Mouse (Mus musculus) brown adipose tissue, adult 24 weeks (tissue): Measurements from ENCODE around the gene Numbl. TPM values are rescaled to one million over a fixed set of nuclear protein-coding genes. Genes with fewer than 3 reads are reported as not detected.

ENCODE experiments used
- H3K27ac ChIP-seq: fragments of 200-500 bp; replicated peaks from 2 replicates; pipeline ENCODE4 v1.5.1; 2012; ENCODE audit warnings: low read depth, mild to moderate bottlenecking, low read length
- H3K4me1 ChIP-seq: fragments of 200-500 bp; 2 replicates; pipeline ENCODE4 v1.6.1; 2012; ENCODE audit warnings: low read length, mixed read lengths; ENCODE audit not compliant: control insufficient read depth, insufficient read depth, insufficient read length
- H3K4me3 ChIP-seq: fragments of 200-500 bp; 2 replicates; pipeline ENCODE4 v1.5.1; 2012; ENCODE audit warnings: low read depth, mild to moderate bottlenecking, low read length, moderate library complexity; ENCODE audit not compliant: insufficient read depth
- polyA plus RNA-seq: library from polyadenylated mRNA; stranded (reverse); fragments of >200 nt; gene quantifications from 2 replicates; pipeline ENCODE4 v1.2.4, GENCODE M21; 2012; ENCODE audit not compliant: missing spikeins, insufficient read depth, insufficient read length

The Numbl gene
- polyA plus RNA-seq: 2.6 and 2.7 TPM in 2 replicates

DNA sequence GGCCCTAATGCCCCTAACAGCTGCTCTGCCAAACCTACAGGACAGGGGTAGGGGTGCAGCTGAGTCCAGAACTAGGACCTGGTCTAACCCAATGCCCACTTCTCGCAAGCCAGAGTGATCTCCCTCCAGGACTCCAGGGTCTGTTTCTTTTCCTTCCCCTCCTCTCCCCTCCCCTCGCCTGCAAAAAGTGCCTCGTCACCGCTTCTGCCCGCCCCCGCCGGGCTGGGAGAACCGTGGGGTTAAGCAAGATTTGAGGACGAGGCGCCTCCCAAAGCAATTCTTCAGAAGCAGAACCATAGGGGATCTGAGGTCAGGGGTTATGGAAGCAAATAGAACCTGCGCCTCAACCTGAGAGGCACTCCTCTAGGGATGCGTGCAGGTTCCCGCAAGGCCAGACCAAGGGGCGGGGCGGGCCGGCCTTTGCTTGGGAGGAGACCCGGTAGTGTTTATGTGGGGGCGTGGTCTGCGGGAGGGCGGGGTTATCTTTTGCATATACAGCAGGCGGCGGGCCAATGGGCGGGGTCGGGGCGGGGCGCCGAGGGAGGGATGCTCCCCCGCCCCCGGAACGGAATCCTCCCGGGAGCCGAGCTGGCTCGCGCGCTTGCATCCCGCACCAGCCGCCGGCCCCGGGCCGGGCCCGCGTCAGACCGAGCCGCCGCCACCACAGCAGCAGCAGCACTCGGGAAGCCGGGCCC, at the start of gene Numbl:
Gene Numbl (plus strand): TSS at position 229 of the 695 bp plus-strand sequence.
- peak within 1 kb of the TSS; percentile 83 for H3K4me3 ChIP-seq
- peak within 1 kb of the TSS; percentile 86 for H3K27ac ChIP-seq
- H3K4me1 ChIP-seq: peaks cover 7% of the 10 kb centered on the region

DNA sequence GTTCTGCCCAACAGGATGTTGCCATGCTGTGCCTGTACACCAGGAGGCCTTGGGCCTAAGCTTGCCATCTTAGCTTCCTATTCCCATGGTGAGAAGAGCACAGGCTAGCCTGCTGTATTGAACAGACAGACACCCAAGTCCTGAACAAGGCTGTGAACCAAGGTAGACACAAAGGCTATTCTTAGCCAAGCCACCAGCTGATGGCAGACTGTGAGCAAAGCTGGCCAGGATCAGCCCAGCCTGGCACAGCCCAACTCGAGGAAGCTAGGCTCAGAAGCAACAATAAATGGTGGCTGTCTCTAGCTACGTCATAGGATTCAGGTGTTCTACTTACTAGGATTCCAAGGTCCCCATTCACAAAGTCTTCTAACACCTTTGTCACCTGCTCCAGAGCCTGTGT, 45.6 kb upstream of the Numbl start:
- H3K4me3 ChIP-seq: no peak overlapping the region
- H3K4me1 ChIP-seq: no peaks in the 10 kb centered on the region
- no peak overlapping the region for H3K27ac ChIP-seq

DNA sequence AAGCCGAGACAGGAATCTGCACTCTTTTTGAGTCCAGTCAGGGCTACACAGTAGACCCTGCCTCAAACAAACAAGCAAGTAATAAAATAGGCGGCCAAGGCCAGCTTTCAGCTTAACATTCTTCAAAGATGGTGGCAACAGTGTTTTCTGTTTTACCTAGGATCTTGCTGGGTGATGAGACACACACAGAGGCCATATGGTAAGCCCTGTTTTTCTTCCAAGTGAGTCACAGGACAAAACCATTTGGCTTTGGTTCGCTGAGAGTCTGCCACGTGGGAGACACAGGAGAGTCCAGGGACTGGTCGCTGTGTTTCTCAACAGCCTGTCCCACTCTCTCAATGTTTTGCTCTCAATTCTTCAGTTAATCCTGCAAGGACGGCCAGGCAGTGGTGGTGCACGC, 39.6 kb upstream of the Numbl start:
- H3K4me1 ChIP-seq: peaks cover 3% of the 10 kb centered on the region; the same call in 1 of the 2 replicates
- peak overlapping the region; percentile 62 for H3K27ac ChIP-seq
- H3K4me3 ChIP-seq: no peak overlapping the region

DNA sequence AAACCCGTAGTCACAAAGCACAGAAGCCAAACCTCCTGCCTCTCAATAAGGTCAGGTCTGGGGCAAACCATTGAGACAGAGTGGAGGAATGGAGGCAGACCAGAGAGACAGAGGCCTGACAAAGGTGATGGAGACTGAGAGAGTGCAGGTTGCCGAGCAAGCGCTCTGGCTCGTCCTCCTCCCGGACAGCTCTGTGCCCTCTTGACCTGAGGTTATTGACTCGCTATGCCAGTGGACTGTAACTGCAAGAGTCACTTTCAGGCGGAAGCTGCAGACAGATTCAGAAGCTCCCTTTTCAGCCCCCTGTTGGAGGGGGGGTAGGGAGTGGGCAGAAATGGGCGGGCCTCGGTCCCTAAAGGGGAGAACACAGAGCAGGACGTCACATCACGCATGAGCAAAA, 38.3 kb upstream of the Numbl start:
- Histone ChIP-seq H3K27ac (no peak overlapping the region), H3K4me3 (no peak overlapping the region)

DNA sequence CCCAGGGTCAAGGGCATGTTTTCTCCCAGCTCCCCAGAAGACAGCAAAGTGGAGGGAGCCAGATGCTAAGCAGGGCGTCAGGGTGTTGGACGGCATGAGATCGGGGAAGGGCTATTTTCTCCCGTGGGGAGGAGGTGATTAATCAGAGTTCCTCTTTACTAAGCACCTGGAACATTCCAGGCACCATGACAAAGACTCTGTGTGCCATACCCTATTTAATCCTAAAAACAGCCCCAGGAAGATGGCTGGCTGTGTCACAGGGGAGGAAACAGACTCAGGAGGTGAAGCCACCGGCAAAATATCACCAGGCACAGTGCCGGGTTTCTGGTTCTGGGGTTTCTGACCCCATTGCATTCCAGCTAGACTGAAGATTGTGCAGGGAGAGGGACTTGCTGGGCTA, 36.3 kb upstream of the Numbl start:
- Histone ChIP-seq H3K27ac (no peak overlapping the region), H3K4me3 (no peak overlapping the region), H3K4me1 (peaks cover 25% of the 10 kb centered on the region)

More for the DNA sequence above, 38.3 kb upstream of the Numbl start:
- H3K4me1 ChIP-seq: peaks cover 7% of the 10 kb centered on the region

DNA sequence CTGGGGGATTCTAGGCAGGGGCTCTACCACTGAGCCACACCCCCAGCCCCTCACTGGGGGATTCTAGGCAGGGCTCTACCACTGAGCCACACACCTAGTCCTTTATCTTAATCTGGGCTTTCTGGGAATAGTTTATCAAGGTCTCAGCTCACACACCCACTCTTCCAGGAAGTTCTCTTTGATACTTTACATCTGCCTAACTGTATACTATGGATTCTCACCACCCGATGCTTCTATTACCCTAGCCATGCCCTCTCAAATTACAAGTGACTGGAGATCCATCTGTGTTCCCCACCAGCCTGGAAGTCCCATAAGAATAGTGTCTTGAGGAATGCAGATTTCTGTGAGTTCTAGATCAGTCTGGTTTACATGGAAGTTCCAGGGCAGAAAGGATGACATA, 35.7 kb upstream of the Numbl start:
- H3K4me1 ChIP-seq: peaks cover 31% of the 10 kb centered on the region
- no peak overlapping the region for H3K27ac ChIP-seq

DNA sequence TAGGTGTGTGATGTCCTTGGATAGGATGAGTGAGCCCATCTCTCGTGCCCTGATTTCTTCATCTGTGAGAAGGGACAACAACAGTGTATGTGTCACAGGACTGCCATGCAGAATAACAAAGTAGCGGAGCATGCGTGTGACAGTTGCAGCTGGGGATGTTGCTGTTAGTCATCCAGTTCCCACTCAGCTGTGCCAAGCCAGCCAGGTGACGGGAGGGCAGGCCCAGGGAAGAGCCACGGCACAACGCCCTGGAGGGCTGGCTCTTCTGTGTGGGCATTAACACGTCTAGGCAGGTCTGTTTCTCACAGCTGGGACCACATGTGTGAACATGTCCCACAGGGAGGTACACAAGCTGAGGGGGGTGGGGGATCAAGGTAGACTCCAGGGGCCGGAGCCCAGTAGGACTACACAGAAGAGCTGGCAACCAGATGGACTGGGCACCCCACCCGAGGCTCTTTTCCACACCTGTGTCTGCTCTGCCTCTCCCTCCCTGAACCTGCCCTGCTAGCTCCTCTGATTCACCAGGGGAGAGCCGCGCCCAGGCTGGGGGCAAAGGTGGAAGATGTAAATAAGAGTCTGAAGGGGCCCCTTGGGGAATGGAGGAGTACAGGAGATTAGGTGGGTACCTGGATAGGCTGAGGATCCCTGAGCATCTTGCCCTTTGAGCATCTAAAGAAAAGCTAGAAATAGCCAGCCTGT, 33.2 kb upstream of the Numbl start:
- peaks cover 33% of the 10 kb centered on the region for H3K4me1 ChIP-seq
- H3K4me3 ChIP-seq: no peak overlapping the region
- no peak overlapping the region for H3K27ac ChIP-seq

More for the DNA sequence above, 35.7 kb upstream of the Numbl start:
- no peak overlapping the region for H3K4me3 ChIP-seq

DNA sequence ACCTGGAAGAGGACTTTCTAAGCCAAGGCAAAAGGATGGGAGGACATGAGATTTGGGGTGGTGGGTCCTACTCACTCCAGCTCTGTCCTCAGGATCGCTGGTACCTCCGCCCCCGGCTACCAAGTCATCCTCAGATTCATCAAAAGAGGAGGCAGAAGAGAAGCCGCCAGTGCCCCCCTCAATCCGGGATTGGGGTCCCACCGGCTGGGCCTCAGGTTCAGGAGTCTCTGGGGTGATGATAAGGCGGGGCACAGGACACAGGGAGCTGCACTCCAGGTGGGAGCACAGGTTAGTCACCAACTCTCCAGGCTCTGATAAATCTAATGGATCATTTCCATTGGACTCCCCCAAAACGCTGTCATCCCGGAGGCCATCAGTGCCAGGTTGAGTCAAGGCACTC, 31.0 kb upstream of the Numbl start:
- Histone ChIP-seq H3K27ac (no peak overlapping the region), H3K4me1 (peaks cover 30% of the 10 kb centered on the region), H3K4me3 (peak overlapping the region; percentile 74)

DNA sequence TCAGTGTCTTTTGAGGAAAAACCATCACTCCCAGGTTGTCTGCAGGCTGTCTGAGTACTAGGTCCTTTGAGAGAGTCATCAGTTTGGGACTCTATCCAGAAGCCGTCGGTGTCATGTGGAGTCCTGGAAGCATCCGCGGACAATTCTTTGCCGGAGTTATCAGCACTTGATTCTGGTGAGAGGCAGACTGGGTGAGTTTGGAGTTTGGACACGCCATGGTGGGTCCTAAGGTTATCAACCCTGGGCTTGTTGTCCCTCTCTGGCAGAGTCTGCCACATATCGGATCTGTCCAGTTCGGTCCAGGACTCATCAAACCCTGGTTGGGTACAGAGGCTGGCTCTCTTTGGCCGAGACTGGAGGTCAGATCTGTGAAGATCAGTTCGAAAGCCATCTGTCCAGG, 30.6 kb upstream of the Numbl start:
- Histone ChIP-seq H3K27ac (peak overlapping the region; percentile 62), H3K4me1 (peaks cover 30% of the 10 kb centered on the region), H3K4me3 (peak overlapping the region; percentile 74)

DNA sequence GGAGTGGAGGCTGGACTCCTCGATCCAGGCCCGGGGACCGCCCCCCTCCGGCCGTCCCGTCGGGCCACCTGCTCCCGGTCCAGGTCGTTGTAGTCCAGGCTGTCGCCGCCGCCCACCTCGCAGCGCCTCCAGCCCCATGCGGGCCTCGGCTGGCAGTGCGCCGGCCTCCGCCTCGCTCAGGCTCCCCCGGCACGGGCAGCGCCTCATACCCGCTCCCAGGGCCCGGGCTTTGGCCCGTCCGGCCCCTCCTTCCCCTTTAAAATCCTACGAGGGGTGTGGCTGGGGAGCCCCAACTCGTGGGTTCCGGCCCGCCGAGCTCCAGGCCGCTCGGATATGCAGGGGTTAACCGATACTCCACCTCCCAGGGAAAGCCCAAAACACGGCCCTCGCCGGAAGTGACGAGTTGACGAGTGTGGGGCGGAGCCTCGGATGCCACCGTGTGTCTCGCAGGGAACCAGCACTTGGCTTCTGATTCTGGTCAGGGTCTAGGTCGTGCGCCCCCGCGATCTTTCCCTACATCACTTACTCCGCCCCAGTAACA, 29.9 kb upstream of the Numbl start, which contains the start of gene Itpkc:
Gene Itpkc (minus strand): TSS at position 381 of the 541 bp plus-strand sequence.
- Histone ChIP-seq H3K4me1 (peaks cover 30% of the 10 kb centered on the region), H3K27ac (peak within 1 kb of the TSS; percentile 89), H3K4me3 (peak within 1 kb of the TSS; percentile 77)

DNA sequence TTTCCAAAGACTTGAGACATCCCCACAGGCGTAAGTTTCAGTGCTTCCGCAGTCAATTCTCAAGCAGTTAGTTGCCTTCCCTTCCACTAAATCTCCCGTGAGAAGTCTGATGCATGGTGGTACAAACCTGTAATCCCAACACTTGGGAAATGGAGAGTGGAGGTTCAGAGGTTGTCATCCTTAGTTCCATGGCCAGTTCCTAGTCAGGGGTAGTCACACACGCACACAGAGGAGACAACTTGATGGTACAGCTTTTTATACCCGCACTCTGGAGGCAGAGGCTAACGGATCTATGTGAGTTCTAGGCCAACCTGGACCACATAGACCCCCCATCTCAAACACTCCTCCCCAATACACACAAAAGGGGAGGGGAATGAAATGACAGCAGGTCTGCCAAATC, 29.4 kb upstream of the Numbl start:
- Histone ChIP-seq H3K4me3 (peak overlapping the region; percentile 77), H3K4me1 (peaks cover 33% of the 10 kb centered on the region), H3K27ac (peak overlapping the region; percentile 89)

DNA sequence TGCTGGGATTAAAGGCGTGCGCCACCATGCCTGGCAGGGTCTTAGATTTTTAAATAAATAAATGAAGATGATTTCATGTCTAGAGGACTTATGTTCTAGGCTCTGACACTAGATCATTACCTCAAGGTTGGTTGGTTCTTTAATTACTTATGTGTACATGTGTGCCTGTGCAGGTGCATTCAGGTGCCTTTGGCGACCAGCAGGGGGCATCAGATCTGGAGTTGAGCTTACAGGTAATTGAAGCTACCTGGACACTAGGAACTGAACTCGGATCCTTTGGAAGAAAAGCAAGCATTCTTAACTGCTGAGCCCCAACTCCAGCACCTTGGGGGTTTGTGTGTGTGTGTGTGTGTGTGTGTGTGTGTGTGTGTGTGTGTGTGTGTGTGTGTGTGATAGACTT, 27.5 kb upstream of the Numbl start:
- Histone ChIP-seq H3K4me3 (no peak overlapping the region), H3K4me1 (peaks cover 21% of the 10 kb centered on the region), H3K27ac (no peak overlapping the region)

DNA sequence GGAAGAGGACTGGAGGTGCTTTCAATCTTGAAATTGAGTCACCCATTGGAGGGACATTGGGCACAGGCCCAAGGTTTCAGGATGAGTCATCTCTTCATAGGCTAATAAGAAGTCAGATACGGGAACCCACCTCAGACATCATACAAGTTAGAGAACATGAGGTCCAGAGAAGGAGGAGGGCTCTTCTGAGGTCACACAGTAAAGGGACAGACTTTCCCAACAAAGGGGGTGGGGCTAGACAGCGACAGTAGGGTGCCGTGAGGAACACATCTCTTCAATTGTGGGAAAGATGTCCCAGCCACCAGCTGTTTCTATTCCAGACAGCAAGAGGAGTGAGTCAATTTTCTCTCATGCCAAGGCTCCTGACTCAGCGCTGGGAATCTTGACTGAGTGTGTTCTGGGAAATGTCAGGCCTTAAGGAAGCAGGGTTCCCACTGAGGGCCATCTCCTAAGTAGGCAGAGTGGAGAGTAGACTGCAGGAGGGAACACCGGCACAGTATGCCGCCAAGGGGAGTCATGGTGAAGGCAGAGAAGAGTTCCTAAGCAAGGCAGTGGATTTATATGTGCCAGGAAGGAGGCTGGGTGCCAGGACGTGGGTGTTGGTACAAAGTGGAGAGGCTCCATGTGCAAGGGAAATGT, 26.4 kb upstream of the Numbl start:
- Histone ChIP-seq H3K4me3 (no peak overlapping the region), H3K27ac (peak overlapping the region; percentile 60), H3K4me1 (peaks cover 13% of the 10 kb centered on the region)

DNA sequence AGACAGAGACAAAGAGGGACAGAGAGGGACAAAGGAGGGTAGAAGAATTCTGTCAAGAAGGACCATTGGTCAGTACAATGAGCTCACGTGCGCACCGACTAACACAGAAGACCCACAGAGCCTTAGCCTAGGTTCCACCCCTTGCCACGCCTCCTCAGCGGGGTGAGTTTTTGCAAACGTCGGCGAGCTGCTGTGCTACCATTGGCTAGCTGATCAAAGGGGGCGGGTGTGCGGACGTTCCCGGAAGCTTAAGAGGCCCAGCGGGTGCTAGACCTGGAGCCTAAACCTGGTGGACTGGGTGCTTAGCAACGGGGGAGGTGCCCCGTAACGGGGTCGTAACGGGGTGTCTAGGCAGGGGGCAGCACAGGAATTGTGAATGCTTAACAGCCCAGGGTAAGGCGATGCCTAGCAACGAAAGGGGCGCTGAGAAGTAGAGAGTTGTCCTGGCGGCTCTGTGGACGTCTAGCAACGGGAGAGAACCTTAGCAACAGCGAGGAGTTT, 25.4 kb upstream of the Numbl start, which contains the start of gene Coq8b:
Gene Coq8b (plus strand): TSS at position 243 of the 501 bp plus-strand sequence.
- Histone ChIP-seq H3K4me1 (peaks cover 4% of the 10 kb centered on the region; the same call in 1 of the 2 replicates), H3K27ac (peak within 1 kb of the TSS; percentile 60)

DNA sequence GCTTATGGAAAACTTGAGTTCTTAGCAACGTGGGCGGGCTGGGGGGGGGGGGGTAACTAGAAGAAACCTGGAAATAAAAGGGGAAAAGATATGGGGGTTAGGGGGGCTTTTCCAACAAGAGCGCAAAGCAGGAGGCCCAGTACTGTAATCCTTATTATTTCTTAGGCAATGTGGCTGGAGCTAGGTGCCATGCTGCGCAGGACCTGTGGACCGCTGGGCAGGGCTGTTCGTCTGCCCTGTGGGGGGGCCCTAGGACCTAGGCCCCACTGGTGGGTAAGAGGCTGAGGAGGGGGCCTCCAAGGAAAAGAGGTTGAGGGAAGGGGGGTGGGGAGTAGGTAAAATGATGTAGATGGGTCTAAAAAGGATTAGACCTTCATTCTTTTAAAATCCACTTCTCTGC, 24.9 kb upstream of the Numbl start:
- H3K27ac ChIP-seq: no peak overlapping the region
- peaks cover 4% of the 10 kb centered on the region; the same call in 1 of the 2 replicates for H3K4me1 ChIP-seq
- peak overlapping the region; percentile 74 for H3K4me3 ChIP-seq

More for the DNA sequence above, 25.4 kb upstream of the Numbl start, which contains the start of gene Coq8b:
- H3K4me3 ChIP-seq: peak within 1 kb of the TSS; percentile 74
